Mouse (Mus musculus) CH12.LX (cell line): Measurements from ENCODE around the gene Ccdc148. TPM values are rescaled to one million over a fixed set of nuclear protein-coding genes. Genes with fewer than 3 reads are reported as not detected.

Experiments
- DNase-seq: peaks from one replicate; pipeline ENCODE4 v3.0.0-alpha.2; 2013; ENCODE audit errors: extremely low read depth
- H3K27ac ChIP-seq: 2 replicates; pipeline ENCODE4 v1.5.1; 2012; ENCODE audit warnings: low read depth, mild to moderate bottlenecking, control low read depth, moderate library complexity; ENCODE audit not compliant: insufficient read depth
- H3K27me3 ChIP-seq: replicated peaks from 2 replicates; pipeline ENCODE3; 2012; ENCODE audit warnings: inconsistent platforms
- H3K36me3 ChIP-seq, 2 experiments: replicated peaks in 1 of 2; 2 replicates each; pipeline versions ENCODE3 to v1.6.1; 2012; ENCODE audit warnings: inconsistent platforms in 1 of 2, low read length in 1 of 2, mild to moderate bottlenecking in 1 of 2, mixed read lengths in 1 of 2, moderate library complexity in 1 of 2; ENCODE audit not compliant: control insufficient read depth in 1 of 2, insufficient read depth in 1 of 2
- H3K4me1 ChIP-seq, 2 experiments: 2 replicates each; pipeline ENCODE4 v1.6.1; 2012; ENCODE audit warnings: inconsistent platforms in 1 of 2, moderate library complexity in 1 of 2; ENCODE audit not compliant: insufficient read depth in 2 of 2, control insufficient read depth in 1 of 2
- H3K4me2 ChIP-seq: 2 replicates; pipeline ENCODE4 v1.6.1; 2012; ENCODE audit warnings: low read depth, mild to moderate bottlenecking, control low read depth; ENCODE audit not compliant: poor library complexity, insufficient read depth, severe bottlenecking
- H3K4me3 ChIP-seq, 3 experiments: fragments of 150-350 bp in 1 of 3; sonication (generic) in 1 of 3; replicated peaks in 1 of 3; 2 replicates each; pipeline versions ENCODE3 to v1.5.1; 2011 to 2012; ENCODE audit warnings: low read depth in 2 of 3, low read length in 2 of 3, mild to moderate bottlenecking in 2 of 3, moderate library complexity in 2 of 3, control low read depth in 1 of 3, improper control_type of control experiment in 1 of 3, inconsistent platforms in 1 of 3, mixed read lengths in 1 of 3; ENCODE audit not compliant: poor library complexity in 1 of 3
- H3K79me2 ChIP-seq: replicated peaks from 2 replicates; pipeline ENCODE4 v1.6.1; 2012; ENCODE audit warnings: mild to moderate bottlenecking, moderate library complexity; ENCODE audit not compliant: control insufficient read depth, poor library complexity, insufficient read depth, severe bottlenecking; ENCODE audit errors: extremely low read depth
- H3K9ac ChIP-seq: 2 replicates; pipeline ENCODE4 v1.6.1; 2012; ENCODE audit warnings: low read depth, mild to moderate bottlenecking, control low read depth, moderate library complexity; ENCODE audit not compliant: insufficient read depth
- H3K9me3 ChIP-seq: replicated peaks from 2 replicates; pipeline ENCODE3; 2012; ENCODE audit warnings: low read length, inconsistent platforms, mixed read lengths
- CHD1 ChIP-seq: IDR thresholded peaks from 2 replicates; pipeline ENCODE4 v1.6.1; 2012; ENCODE audit warnings: low read depth, low read length, improper control_type of control experiment, inconsistent platforms
- CHD2 ChIP-seq: IDR thresholded peaks from 2 replicates; pipeline ENCODE4 v1.6.1; 2011; ENCODE audit warnings: low read length, improper control_type of control experiment
- CTCF ChIP-seq, 2 experiments: IDR thresholded peaks in 1 of 2; conservative IDR thresholded peaks in 1 of 2; 2 replicates each; pipeline ENCODE4 v1.5.1; 2011 to 2012; ENCODE audit warnings: low read depth in 2 of 2, low read length in 2 of 2, improper control_type of control experiment in 1 of 2, inconsistent platforms in 1 of 2, mild to moderate bottlenecking in 1 of 2, moderate library complexity in 1 of 2
- ETS1 ChIP-seq: conservative IDR thresholded peaks from 2 replicates; pipeline ENCODE4 v1.6.1; 2012; ENCODE audit warnings: low read depth, mild to moderate bottlenecking, inconsistent platforms, low read length, improper control_type of control experiment, moderate library complexity
- GABPA ChIP-seq: IDR thresholded peaks from 2 replicates; pipeline ENCODE4 v1.6.1; 2012; ENCODE audit warnings: low read depth, low read length, improper control_type of control experiment, inconsistent platforms; ENCODE audit not compliant: insufficient replicate concordance
- HCFC1 ChIP-seq: IDR thresholded peaks from 2 replicates; pipeline ENCODE4 v1.6.1; 2012; ENCODE audit warnings: low read depth, mild to moderate bottlenecking, inconsistent platforms, low read length, improper control_type of control experiment
- IRF4 ChIP-seq: IDR thresholded peaks from 2 replicates; pipeline ENCODE4 v1.6.1; 2014; ENCODE audit warnings: low read depth, mild to moderate bottlenecking, inconsistent platforms, low read length, improper control_type of control experiment
- JUN ChIP-seq: IDR thresholded peaks from 2 replicates; pipeline ENCODE4 v1.6.1; 2011; ENCODE audit warnings: low read depth, mild to moderate bottlenecking, low read length, improper control_type of control experiment, moderate library complexity; ENCODE audit not compliant: insufficient read depth
- JUND ChIP-seq: conservative IDR thresholded peaks from 2 replicates; pipeline ENCODE4 v1.6.1; 2011; ENCODE audit warnings: low read depth, low read length, improper control_type of control experiment
- MAX ChIP-seq: IDR thresholded peaks from 2 replicates; pipeline ENCODE4 v1.6.1; 2011; ENCODE audit warnings: low read length, improper control_type of control experiment
- MAZ ChIP-seq: IDR thresholded peaks from 2 replicates; pipeline ENCODE4 v1.6.1; 2012; ENCODE audit warnings: low read depth, mild to moderate bottlenecking, inconsistent platforms, low read length, improper control_type of control experiment, moderate library complexity
- MEF2A ChIP-seq: IDR thresholded peaks from 2 replicates; pipeline ENCODE4 v1.6.1; 2014; ENCODE audit warnings: low read depth, mild to moderate bottlenecking, inconsistent platforms, low read length, improper control_type of control experiment, borderline replicate concordance
- MYC ChIP-seq: IDR thresholded peaks from 2 replicates; pipeline ENCODE4 v1.6.1; 2011; ENCODE audit warnings: low read depth, mild to moderate bottlenecking, improper control_type of control experiment, low read length
- NELFE ChIP-seq: IDR thresholded peaks from 2 replicates; pipeline ENCODE4 v1.6.1; 2011; ENCODE audit warnings: low read depth, low read length, improper control_type of control experiment
- NRF1 ChIP-seq: IDR thresholded peaks from 2 replicates; pipeline ENCODE4 v1.6.1; 2014; ENCODE audit warnings: low read depth, mild to moderate bottlenecking, inconsistent platforms, low read length, improper control_type of control experiment, moderate library complexity
- PAX5 ChIP-seq: IDR thresholded peaks from 2 replicates; pipeline ENCODE4 v1.6.1; 2012; ENCODE audit warnings: low read length, inconsistent platforms, mixed read lengths
- POLR2AphosphoS2 ChIP-seq: IDR thresholded peaks from 2 replicates; pipeline ENCODE4 v1.6.1; 2011; ENCODE audit warnings: low read depth, low read length, improper control_type of control experiment
- SIN3A ChIP-seq: IDR thresholded peaks from 2 replicates; pipeline ENCODE4 v1.6.1; 2012; ENCODE audit warnings: low read length, improper control_type of control experiment, inconsistent platforms
- TBP ChIP-seq: conservative IDR thresholded peaks from 2 replicates; pipeline ENCODE4 v1.6.1; 2011; ENCODE audit warnings: low read depth, low read length, improper control_type of control experiment
- USF2 ChIP-seq: conservative IDR thresholded peaks from 2 replicates; pipeline ENCODE4 v1.6.1; 2011; ENCODE audit warnings: low read depth, low read length, improper control_type of control experiment
- ZC3H11A ChIP-seq: IDR thresholded peaks from 2 replicates; pipeline ENCODE4 v1.6.1; 2012; ENCODE audit warnings: low read depth, mild to moderate bottlenecking, inconsistent platforms, low read length, improper control_type of control experiment
- ZKSCAN1 ChIP-seq: IDR thresholded peaks from 2 replicates; pipeline ENCODE4 v1.6.1; 2012; ENCODE audit warnings: low read depth, inconsistent platforms, low read length, improper control_type of control experiment, borderline replicate concordance
- ZMIZ1 ChIP-seq: IDR thresholded peaks from 2 replicates; pipeline ENCODE4 v1.6.1; 2012; ENCODE audit warnings: low read depth, mild to moderate bottlenecking, inconsistent platforms, low read length, improper control_type of control experiment
- ZNF384 ChIP-seq: IDR thresholded peaks from 2 replicates; pipeline ENCODE4 v1.6.1; 2012; ENCODE audit warnings: low read depth, low read length, improper control_type of control experiment, inconsistent platforms
- dilution Hi-C: fragments of 300-500 bp; cut with MboI; formaldehyde crosslinking; loops from 2 replicates; pipeline ENCODE4 v1.14.3; 2020; ENCODE audit warnings: low sequenced_read_pairs; ENCODE audit not compliant: extremely low pct_unique_long_range_greater_than_20kb, extremely low pct_ligation_motif_present
- in situ Hi-C: fragments of 300-500 bp; cut with MboI; formaldehyde crosslinking; loops from 3 replicates; pipeline ENCODE4 v1.14.3; 2019; ENCODE audit warnings: low sequenced_read_pairs, low pct_ligation_motif_present, low pct_unique_long_range_greater_than_20kb, mixed read lengths
- polyA plus RNA-seq: library from polyadenylated mRNA; unstranded; fragments of >175 nt; gene quantifications from 2 replicates; pipeline ENCODE4 v1.2.1, GENCODE M21; 2012; ENCODE audit warnings: low read depth; ENCODE audit not compliant: insufficient read length
- total RNA-seq, 2 experiments: library from RNA; depleted of rRNA; stranded (reverse); fragments of 300-350 nt in 1 of 2; fragments of >200 nt in 1 of 2; gene quantifications; 2 replicates each; pipeline ENCODE4 v1.2.3; 2012 to 2014

Ccdc148 gene
- total and polyA plus RNA-seq, 3 experiments: not detected

- Histone ChIP-seq H3K79me2 (no peaks in the 10 kb centered on the region), H3K36me3 (no peaks in the 10 kb centered on the region), H3K4me3 (no peak overlapping the region), H3K4me1 (no peaks in the 10 kb centered on the region), H3K27ac (no peak overlapping the region), H3K9me3 (peaks cover 69% of the 10 kb centered on the region), H3K9ac (no peak overlapping the region), H3K4me2 (no peak overlapping the region), H3K27me3 (no peaks in the 10 kb centered on the region)
- DNase-seq: no peak
- TF ChIP-seq MAZ: no peak
- no peak for TF ChIP-seq JUND
- no peak for TF ChIP-seq CTCF (conservative IDR thresholded peaks at IDR 0.05 in 1 of 2, IDR thresholded peaks at IDR 0.05 in 1 of 2; ENCODE audit: low read depth in 2 of 2, low read length in 2 of 2)
- no peak for TF ChIP-seq MEF2A
- TF ChIP-seq TBP: no peak
- TF ChIP-seq MYC: no peak
- no peak for TF ChIP-seq SIN3A
- TF ChIP-seq JUN: no peak
- no peak for TF ChIP-seq ZNF384
- no peak for TF ChIP-seq HCFC1
- no peak for TF ChIP-seq NELFE
- dilution Hi-C loops: no loop called here
- in situ Hi-C loops: no loop called here
Observed at GRCm38 (mm10) chr2:59203627-59204425, 43.3 kb upstream of the Ccdc148 start.

- in situ Hi-C loops (no loop called here), dilution Hi-C loops (no loop called here)
- H3K9me3 ChIP-seq: peaks cover 74% of the 10 kb centered on the region
- no peak overlapping the region for H3K4me3 ChIP-seq
- H3K27me3 ChIP-seq: no peaks in the 10 kb centered on the region
- no peaks in the 10 kb centered on the region for H3K79me2 ChIP-seq
- no peak overlapping the region for H3K27ac ChIP-seq
- H3K9ac ChIP-seq: no peak overlapping the region
- H3K36me3 ChIP-seq: no peaks in the 10 kb centered on the region
- TF ChIP-seq GABPA (no peak), ZNF384 (no peak)
- DNase-seq: no peak
- H3K4me2 ChIP-seq: no peak overlapping the region
- no peaks in the 10 kb centered on the region for H3K4me1 ChIP-seq
Observed at GRCm38 (mm10) chr2:59202930-59203329, 42.4 kb upstream of the Ccdc148 start.

GRCm38 (mm10) chr2:59200511-59200910 lies 40.0 kb upstream of the Ccdc148 start:
- Histone ChIP-seq H3K27me3 (no peaks in the 10 kb centered on the region), H3K79me2 (no peaks in the 10 kb centered on the region), H3K9me3 (peaks cover 77% of the 10 kb centered on the region), H3K36me3 (no peaks in the 10 kb centered on the region), H3K4me2 (no peak overlapping the region), H3K9ac (no peak overlapping the region), H3K4me1 (no peaks in the 10 kb centered on the region), H3K4me3 (no peak overlapping the region), H3K27ac (no peak overlapping the region)
- dilution Hi-C loops (no loop called here), in situ Hi-C loops (no loop called here)
- no peak for TF ChIP-seq ZC3H11A
- TF ChIP-seq MEF2A: no peak
- TF ChIP-seq ZMIZ1: no peak
- TF ChIP-seq NRF1: no peak
- TF ChIP-seq ZKSCAN1: no peak
- no peak for TF ChIP-seq IRF4
- no peak for TF ChIP-seq MAX
- no peak for TF ChIP-seq POLR2AphosphoS2
- no peak for TF ChIP-seq PAX5
- TF ChIP-seq NELFE: no peak
- TF ChIP-seq CHD2: no peak
- no peak for TF ChIP-seq ETS1
- TF ChIP-seq USF2: no peak
- TF ChIP-seq MAZ: no peak
- TF ChIP-seq MYC: no peak
- TF ChIP-seq CHD1: no peak
- no peak for DNase-seq
